Mouse (Mus musculus) R1 (cell line): ENCODE measurements around the gene Hipk4.
A peak's percentile ranks its signal among the peaks of the same experiment; 100 is the strongest.

Experiments
- DNase-seq: peaks from one replicate; pipeline ENCODE4 v3.0.0-alpha.2; 2018; ENCODE audit warnings: low read depth, low spot score

Hipk4 gene

DNA sequence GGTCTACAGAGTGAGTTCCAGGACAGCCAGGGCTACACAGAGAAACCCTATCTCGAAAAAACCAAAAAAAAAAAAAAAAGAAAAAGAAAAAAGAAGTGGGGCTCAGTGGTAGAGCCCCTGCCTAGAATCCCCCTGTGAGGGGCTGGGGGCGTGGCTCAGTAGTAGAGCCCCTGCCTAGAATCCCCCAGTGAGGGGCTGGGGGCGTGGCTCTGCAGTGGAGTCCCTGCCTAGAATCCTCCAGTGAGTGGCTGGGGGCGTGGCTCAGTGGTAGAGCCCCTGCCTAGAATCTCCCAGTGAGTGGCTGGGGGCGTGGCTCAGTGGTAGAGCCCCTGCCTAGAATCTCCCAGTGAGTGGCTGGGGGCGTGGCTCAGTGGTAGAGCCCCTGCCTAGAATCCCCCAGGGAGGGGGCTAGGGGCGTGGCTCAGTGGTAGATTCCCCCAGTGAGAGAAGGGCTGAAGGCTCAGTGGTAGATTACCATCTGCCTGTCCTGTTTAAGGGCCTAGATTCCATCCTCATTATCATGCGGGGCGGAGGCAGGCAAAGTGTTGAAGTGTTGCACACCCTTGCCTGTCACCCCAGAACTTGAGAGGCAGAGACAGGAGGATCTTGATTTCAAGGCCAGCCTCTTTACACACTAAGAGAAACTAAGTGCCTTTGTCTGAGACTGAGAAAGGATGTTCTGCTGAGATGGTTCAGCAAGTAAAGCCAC is 28.3 kb upstream of the Hipk4 start:
- DNase-seq = peak; percentile 91

DNA sequence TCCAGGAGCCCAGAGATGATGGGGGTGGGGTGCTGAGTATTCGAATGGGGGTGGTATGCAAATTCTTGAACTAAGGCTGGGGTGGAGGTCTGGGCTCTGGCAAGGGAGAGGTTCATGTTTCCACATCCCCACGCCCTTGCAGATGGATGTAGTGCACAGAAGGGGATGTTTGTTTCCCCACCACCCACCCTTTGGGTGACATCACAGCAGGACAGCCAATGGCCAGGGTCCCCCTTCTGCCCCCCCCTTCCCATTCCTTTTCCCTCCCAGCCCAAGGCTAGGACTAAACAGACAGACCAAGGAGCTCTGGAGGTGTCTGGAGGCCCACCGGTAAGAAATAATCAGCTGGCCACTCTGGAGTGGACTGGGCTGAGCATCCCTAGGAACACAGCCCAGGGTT is 24.0 kb upstream of the Hipk4 start, which contains the start of gene Prx:
Gene Prx, plus strand, starts transcription at position 289 of the 400 bp plus-strand sequence.
- DNase-seq = peak; percentile 42

DNA sequence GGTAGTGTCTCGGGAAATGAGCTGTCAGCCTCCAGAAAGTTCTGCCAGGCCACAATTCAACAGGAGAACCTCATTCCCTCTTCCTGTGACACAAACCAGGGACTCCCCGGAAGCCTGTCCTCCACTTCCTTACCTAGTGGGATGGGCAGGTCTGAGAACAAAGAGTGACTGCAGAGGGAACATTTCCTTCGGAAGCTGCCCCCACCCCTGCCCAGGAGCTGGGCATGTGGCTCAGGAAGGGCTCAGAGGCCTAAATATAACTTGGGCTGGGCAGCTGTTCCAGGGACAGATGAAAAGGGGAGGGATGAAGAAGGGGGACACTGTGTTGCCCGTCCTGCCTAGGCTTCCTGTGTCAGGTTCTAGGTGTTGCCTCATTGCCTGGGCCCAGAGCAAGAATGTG is 21.4 kb upstream of the Hipk4 start:
- peak; percentile 32 for DNase-seq

DNA sequence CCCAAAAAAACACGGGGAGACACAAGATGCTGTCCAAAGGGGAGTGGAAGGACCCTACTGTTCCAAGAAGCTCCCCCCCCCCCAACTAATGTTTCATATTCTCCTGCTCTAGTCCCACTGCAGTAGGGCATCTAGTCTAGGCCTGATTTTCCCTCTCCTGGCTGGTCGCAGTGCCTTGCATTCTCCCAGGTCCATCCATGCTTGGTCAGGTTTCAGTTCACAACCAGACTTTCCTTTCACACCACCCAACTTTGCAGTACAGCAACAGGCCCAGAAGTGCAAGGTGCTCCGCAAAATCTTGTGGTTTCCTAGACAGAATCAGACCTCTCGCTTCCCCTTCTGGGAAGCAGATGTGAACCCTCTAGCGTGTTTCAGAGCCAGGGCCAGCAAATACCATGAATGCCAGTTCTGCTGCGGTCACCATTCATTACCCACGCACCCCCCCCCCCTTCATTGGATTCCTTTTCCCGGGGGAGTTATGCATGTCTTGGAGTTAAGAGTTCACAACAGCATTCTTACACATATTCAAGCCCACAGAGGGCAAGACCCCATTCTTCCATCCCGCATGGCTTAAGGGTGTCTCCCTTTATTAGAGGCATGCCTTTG is 16.2 kb upstream of the Hipk4 start:
- DNase-seq = no peak

DNA sequence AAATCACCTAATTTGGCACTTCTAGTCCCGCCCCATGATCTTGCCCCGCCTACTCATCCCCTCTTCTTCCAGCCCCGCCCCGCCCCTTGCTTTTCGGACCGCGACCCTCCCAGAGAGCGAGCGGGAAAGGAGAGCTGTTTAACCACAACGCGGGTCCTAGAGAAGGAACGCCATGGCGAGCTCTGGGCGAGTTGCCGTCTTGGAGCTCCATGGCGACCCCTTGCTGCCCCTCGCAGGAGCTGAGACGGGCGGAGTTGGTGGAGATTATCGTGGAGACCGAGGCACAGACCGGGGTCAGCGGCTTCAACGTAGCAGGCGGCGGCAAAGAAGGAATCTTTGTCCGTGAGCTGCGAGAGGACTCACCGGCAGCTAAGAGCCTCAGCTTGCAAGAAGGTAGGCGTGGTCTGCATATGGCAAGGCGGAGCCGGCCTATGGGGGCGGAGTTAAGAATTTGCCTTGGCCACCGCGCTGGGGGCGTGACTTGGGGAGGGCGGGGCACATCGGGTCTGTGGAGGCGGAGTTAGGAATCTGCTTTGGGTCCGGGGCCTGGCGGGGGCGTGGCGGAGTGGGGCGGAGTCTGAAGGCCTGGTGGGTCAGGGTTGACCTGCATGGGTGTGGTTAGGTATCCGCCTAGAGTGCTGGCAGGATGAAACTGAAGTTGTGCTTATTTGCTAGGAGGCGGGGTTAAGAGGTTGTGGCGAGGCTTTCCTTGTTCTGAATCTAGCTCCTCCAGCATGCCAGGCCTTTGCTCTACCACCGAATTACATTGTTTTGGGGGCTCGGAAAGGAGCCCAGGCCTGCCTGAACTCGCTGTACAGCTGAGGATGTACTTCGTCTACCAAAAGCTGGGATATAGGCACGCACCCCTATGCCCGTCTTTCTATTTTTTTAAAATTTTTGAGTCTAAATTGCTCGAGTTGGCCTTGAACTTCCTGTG is 15.1 kb upstream of the Hipk4 start:
- peak; percentile 98 for DNase-seq

DNA sequence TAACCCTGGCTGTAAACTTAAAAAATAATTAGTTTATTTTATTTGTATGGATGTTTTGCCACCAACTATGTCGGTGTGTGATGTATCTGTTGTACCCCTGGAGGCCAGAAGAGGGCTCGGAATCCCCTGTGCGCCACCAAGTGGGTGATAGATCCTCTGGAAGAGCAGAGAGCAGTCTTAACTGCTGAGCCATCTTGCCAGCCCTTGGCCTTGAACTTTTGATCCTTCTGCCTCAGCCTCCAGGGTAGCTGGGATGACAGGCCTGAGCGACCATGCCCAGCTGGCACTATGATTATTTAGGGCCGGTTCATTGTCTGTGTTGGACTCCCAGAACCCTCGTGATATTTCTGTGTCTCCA is 14.4 kb upstream of the Hipk4 start:
- DNase-seq = peak; percentile 91

DNA sequence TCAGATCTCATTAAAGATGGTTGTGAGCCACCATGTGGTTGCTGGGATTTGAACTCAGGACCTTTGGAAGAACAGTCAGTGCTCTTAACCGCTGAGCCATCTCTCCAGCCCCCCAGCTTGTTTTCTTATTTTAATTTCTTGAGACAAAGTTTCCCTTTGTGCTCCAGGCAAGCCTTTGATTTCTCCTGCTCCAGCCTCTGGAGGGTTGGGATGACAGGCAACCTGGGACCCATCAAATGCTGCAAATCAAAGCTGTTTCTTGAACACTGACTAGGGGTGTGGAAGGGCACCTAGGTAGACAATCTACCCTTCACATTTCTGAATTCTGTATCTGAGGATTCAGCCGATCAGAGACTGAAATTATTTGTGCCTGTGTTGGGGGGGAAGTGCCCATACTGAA is 12.3 kb upstream of the Hipk4 start:
- DNase-seq = peak; percentile 79

DNA sequence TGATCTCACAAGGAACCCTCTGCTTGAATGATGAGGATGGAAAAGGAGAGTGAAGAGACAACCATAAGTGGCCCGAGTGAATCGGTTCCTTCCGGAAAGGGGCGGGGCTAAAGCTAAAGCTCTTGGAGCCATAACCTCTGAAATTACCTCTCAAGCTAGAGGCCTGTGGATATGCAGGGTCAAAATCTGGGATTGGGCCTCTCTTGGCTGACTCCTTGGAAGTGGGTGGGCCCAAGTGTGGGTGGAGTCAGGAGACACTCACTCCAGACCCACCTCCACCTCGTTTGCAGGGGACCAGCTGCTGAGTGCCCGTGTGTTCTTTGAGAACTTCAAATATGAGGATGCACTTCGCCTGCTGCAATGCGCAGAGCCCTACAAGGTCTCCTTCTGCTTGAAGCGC is 8.1 kb upstream of the Hipk4 start:
- peak; percentile 78 for DNase-seq

DNA sequence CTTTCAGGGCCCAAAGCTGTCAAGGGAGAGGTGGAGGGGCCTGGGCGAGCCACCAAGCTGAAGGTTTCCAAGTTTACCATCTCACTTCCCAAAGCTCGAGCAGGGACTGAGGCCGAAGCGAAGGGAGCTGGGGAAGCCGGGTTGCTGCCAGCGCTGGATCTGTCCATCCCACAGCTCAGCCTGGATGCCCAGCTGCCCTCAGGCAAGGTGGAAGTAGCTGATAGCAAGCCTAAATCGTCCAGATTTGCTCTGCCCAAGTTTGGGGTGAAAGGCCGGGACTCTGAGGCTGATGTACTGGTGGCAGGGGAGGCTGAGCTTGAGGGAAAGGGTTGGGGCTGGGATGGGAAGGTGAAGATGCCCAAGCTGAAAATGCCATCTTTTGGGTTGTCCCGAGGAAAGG is 4.8 kb upstream of the Hipk4 start:
- DNase-seq = no peak

DNA sequence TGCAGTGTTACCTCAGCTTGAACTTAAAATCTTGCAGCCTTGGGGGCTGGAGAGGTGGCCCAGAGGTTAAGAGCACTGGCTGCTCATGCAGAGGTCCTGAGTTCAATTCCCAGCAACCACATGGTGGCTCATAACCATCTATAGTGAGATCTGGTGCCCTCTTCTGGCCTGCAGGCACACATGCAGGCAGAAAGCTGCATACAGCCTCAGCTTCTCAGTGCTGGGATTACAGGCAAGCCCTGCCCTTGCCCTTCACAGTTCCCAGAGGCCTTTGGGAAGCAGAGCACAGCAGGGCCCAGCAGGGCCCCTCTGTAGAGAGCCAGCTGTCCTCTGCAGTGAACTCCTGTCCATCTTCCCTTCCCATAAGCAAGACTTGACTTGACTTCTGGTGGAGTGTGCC is 3.0 kb upstream of the Hipk4 start:
- DNase-seq = peak; percentile 86

DNA sequence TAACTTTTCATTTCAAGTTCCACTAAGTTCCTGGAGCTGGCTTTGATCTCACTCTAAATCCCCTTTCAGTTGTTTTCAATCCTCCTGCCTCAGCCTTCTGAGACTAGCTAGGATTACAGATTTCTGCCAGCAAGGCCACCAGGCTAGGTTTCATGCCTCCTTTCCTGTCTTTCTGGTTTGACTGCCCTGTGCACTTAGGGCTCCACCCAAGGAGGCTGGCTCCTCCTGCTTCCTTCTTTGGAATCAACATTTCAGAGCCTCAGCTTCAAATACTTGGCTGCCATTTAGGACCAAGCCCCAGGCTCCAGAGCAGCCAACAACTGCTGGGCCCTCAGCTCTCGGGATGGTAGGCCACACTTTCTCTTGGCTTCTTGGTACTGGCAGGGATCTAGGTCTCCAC is 2.5 kb upstream of the Hipk4 start:
- DNase-seq = peak; percentile 85

DNA sequence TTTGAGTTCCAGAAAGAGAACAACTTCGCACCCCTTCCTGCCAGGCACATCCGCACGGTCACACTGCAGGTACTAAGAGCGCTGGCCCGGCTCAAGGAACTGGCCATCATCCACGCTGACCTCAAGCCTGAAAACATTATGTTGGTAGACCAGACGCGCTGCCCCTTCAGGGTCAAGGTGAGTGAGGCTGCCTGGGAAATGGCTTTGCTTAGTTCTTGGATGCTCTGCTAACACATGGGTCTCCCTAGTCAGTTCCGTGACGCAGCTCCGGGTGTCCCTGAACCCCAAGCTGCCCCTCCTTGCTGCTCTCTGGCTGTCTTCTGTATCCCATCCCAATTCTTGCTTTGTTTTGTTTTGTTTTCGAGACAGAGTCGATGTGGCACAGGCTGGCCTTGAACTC is 738 bp downstream of the Hipk4 start:
- no peak for DNase-seq

DNA sequence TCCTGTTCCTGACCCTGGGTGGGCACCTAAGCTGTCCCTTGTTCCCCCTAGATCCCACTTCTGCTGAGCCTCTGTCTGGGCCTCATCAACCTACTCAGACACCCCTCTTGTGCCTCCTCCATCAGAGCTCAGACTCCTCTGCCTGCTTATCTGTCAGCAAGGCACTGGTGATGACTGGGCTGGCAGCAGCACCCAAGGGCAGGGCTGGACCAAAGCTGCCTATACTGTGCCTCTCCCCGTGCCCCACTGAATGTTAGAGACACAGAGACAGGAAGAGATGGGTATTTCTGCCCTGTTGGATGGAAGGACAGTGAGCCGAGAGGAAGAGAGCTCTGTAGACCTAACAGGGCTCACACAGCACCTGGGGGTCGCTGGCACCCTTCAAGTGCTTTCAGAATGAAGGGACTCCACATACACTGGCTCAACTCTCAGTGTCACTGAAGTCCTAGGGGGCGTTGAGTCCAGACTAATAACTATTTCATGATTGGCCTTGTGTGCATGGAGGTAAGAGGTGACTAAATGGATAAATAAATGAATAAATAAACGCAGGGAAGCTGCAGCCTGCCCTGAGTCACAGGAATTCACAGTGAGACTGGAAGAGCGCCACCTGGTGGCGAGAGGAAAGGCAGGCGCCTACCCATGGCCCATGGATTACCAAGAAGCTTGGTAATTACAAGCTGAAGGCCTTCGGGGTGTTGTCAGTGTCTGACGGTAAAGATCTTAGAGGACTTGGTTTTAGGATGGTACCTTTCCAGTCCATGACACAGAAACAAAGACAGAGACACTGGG is 3.2 kb downstream of the Hipk4 start:
- DNase-seq = peak; percentile 83

DNA sequence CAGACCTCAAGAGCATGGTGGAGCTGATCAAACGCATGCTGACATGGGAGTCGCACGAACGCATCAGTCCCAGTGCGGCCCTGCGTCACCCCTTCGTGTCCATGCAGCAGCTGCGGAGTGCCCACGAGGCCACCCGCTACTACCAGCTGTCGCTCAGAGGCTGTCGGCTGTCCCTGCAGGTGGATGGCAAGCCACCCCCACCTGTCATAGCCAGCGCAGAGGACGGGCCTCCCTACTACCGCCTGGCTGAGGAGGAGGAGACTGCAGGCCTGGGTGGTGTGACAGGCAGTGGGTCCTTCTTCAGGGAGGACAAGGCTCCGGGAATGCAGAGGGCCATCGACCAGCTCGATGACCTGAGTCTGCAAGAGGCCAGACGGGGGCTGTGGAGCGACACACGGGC is 6.0 kb downstream of the Hipk4 start:
- DNase-seq = no peak

DNA sequence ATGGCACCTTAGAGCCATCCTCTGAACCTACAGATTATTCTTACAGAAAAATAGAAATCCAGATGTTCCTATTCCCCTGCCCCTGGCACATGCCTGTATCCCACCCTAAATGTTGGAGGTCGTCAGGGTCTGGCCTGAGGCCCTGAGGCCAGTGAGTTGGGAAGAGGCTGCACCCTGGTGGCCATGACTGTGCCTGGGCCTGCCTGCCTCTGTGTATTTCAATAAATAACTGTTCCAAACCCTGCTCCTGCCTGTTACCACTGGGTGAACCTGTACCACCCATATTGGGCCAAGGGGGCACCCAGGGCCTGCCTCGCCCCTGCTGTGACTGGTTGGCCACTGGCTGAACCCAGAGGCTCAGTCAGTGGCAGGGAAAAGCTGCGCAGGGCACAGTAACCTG is 7.9 kb downstream of the Hipk4 start:
- DNase-seq = no peak

DNA sequence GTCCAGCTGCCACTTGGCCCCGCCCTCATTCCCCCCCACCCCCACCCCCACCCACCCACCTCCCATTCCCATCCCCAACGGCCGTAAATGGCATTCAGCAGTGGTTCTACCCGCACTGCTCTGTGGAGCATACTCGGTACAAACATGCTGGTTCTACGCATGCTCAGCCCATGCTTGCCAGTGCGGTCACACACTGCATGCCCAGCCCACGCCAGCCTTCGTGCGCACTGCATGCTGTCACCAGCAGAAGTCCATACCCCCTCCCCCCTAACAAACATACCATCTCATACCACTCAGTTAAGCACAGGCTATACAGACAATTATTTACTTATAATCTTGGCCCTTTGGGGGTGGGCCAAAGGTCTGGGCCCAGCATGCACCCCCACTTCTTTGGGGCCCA is 8.6 kb downstream of the Hipk4 start:
- no peak for DNase-seq

DNA sequence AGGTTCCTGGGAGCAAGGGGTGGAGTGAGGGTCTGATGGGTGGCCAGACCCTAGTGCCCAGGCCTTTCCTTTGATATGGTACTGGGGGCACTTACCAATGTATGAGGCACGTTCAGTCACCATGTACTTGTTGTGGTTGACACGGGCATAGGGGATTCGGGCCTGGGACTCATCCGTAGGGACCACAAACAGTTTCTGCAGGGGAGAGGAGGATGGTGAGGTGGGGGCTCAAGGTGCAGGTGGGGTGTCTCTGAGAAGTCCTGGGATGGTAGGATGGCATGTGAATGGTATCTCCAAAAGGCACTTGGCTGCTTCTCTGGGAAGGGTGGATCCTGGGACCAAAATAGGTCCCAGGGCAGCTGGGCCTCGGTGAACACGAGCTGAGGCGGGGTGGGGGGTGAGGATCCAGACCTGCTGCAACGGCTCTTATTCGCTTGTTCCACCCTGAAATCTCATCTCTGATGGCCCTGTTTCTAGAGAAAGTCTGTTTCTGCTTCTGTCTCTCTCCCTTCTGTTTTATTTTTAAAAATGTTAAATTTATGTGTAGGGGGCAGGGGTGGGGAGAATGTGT is 9.5 kb downstream of the Hipk4 start:
- DNase-seq = no peak

DNA sequence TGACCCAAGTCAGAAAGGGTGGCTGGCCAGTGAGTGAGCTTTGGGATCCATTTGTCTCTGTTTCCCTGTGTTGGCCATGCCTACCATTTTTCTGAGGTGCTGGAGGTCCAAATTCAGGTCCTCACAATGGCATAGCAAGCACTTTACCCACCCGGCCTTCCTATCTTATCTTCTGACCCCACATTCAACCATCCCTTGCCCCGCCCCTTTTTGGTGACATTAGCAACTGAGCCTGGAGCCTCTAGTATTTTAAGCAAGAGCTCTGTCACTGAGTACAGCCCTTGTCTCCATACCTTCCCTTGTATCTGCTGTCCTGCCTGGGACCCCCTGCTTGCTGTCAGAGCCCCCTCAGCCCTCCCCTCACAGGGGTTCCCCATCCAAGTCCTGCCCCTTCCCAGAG is 12.3 kb downstream of the Hipk4 start:
- DNase-seq = no peak

DNA sequence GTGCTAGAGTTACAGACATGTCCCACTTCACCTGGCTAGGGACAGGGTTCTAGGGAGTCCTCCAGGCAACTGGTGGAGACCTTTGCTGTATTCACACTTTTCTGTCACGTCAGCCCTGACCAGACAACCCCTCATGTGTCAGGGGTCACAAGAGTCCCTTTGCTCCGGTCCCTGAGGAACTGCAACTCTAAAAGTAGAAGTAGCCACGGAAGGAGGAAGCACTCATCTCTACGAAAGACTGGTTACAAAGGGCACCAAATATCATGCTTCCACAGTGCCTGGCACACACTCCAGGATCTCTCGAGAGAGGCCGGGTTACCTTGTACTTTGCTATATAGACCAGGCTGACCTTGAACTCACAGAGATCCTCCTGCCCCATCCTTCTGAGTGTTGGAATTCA is 13.6 kb downstream of the Hipk4 start:
- DNase-seq = no peak

DNA sequence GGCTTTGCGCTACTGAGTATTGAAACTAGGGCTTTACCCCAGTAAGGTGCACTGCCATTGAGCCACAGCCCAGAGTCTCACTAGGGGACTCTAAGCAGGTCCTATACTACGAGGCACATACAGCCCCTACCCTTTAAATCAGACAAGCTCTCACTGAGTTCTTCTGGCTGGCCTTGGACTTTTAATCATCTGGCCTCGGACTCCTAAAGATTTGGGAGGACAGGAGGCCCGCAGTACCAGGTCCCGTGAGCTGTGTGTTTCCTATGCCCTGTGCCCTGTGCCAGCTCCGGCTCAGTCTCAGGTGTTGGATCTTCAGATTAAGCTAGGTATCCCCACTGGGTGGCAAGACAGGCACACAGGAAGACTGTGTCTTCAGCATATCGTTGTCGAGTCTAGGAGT is 14.9 kb downstream of the Hipk4 start:
- DNase-seq = no peak

DNA sequence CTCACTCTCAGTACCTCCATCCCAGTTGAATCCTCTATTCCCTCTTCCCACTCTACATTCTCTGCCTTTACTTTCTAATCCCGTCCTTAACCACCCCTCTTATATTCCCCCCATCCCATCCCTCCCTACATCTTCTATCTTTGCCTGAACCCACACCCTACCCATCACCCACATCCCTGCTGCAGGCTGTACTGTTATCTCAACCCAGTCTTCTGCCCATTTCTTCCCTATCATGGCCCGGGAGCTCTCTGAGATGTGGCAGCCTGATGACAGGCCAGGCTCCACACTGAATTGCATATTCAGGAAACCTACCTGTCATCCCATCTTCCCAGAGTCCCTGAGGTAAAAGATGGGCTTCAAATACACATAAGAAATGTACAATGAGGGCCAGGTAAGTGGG is 15.7 kb downstream of the Hipk4 start:
- DNase-seq = no peak

DNA sequence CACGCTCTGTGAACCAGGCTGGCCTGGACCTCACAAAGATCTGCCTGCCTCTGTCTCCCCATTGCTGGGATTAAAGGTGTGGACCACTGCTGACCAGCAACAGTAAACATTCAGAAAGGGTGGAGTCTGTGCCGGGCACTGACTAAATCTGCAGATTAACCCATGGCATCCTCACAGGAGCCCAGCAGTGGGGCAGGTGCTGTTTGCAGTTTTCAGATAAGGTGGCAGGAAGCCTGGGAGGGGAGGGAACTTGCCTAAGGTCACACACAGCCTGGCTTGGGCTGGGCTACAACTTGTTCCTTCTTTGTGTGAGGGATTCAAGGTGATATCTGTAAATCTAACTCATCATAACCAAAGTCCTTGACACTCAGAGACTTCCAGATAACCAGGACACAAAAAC is 17.5 kb downstream of the Hipk4 start:
- DNase-seq = no peak
